Mouse (Mus musculus): Measurements from ENCODE around the gene Chrdl2.

GRCm38 (mm10) chr7:100014123-100014600 lies 8.2 kb downstream of the Chrdl2 start:
- no peak for TF ChIP-seq CTCF (IDR thresholded peaks at IDR 0.05; ENCODE audit: extremely low read depth, insufficient read length, insufficient replicate concordance, low read depth, low read length)
- no peak for TF ChIP-seq POLR2A (IDR thresholded peaks at IDR 0.05; ENCODE audit: low read depth, low read length)

All from small intestine, adult 2 months (tissue).